In genomic region chr11:31769804-31770654, GRCm38 (mm10) we compare ENCODE assay signal across 7 mouse cellular contexts.
DNase-seq lines count a peak whose midpoint lies in the region; ATAC-seq lines count a peak whose summit lies in the region.

No protein-coding gene starts in this region.

- DNase-seq in NIH3T3 (ENCODE audit: low read depth): peak; percentile 50
- DNase-seq in brain, adult 2 months (ENCODE audit: low read depth, low spot score): peak; percentile 80
- peak; percentile 38 for DNase-seq in forebrain, embryonic 14.5 days (ENCODE audit: low spot score)
- peak; percentile 75 for DNase-seq in heart, postnatal 4 days
- peak; percentile 59 to 61 for DNase-seq in layer of hippocampus, postnatal 10 days (ENCODE audit: low spot score in 2 of 2)
- DNase-seq in midbrain, embryonic 11.5 days (ENCODE audit: low spot score, missing footprints): no peak
- DNase-seq in thymus, postnatal 14 days: no peak

- peak; percentile 25; the same call in 1 of the 2 replicates for ATAC-seq in forebrain, embryonic 14.5 days
- peak; percentile 40; the same call in 1 of the 2 replicates for ATAC-seq in midbrain, embryonic 11.5 days (ENCODE audit: low FRiP score)

- H3K9me3 ChIP-seq in forebrain, embryonic 14.5 days (replicated peaks; ENCODE audit: control insufficient read depth, low read length): no peaks in the 10 kb centered on the region
- H3K9me3 ChIP-seq in midbrain, embryonic 11.5 days (ENCODE audit: control insufficient read depth, low read length): no peaks in the 10 kb centered on the region

- H3K36me3 ChIP-seq in forebrain, embryonic 14.5 days (ENCODE audit: control insufficient read depth, insufficient read depth, low read length): no peaks in the 10 kb centered on the region
- H3K36me3 ChIP-seq in midbrain, embryonic 11.5 days (ENCODE audit: control insufficient read depth, insufficient read depth, low read length): no peaks in the 10 kb centered on the region

- no peaks in the 10 kb centered on the region for H3K27me3 ChIP-seq in forebrain, embryonic 14.5 days (replicated peaks; ENCODE audit: control insufficient read depth, insufficient read depth, low read length)
- no peaks in the 10 kb centered on the region for H3K27me3 ChIP-seq in midbrain, embryonic 11.5 days (ENCODE audit: control insufficient read depth, insufficient read depth, low read length)

- peaks cover 7% of the 10 kb centered on the region; the same call in 1 of the 2 replicates for H3K4me1 ChIP-seq in forebrain, embryonic 14.5 days (ENCODE audit: control insufficient read depth, insufficient read depth, low read length)
- H3K4me1 ChIP-seq in midbrain, embryonic 11.5 days (ENCODE audit: control insufficient read depth, insufficient read depth, low read length): peaks cover 11% of the 10 kb centered on the region

- H3K9ac ChIP-seq in forebrain, embryonic 14.5 days (ENCODE audit: low read length): no peak overlapping the region
- H3K9ac ChIP-seq in midbrain, embryonic 11.5 days (ENCODE audit: low read length): no peak overlapping the region

- H3K4me2 ChIP-seq in forebrain, embryonic 14.5 days (ENCODE audit: low read length): no peak overlapping the region
- no peak overlapping the region for H3K4me2 ChIP-seq in midbrain, embryonic 11.5 days

- WGBS in forebrain, embryonic 14.5 days: 84% methylated on average over 4 of the region's 4 CpGs
- 81% methylated on average over 4 of the region's 4 CpGs for WGBS in midbrain, embryonic 11.5 days

- H3K27ac ChIP-seq in forebrain, embryonic 14.5 days (ENCODE audit: low read depth, low read length): 0 out of 2 replicates have a peak overlapping the region, but pooled peaks have one; percentile 17
- H3K27ac ChIP-seq in midbrain, embryonic 11.5 days (ENCODE audit: low read depth, low read length): peak overlapping the region; percentile 40; the same call in 1 of the 2 replicates

- no peak overlapping the region for H3K4me3 ChIP-seq in forebrain, embryonic 14.5 days (ENCODE audit: low read depth, low read length)
- no peak overlapping the region for H3K4me3 ChIP-seq in midbrain, embryonic 11.5 days (ENCODE audit: low read depth, low read length)

Comparison
In these comparisons a context has a peak if more than half of its experiments do, and no peak if none do; other contexts are left out.
1. DNase-seq: peak in NIH3T3 (single experiment), brain, adult 2 months (single experiment), forebrain, embryonic 14.5 days (single experiment), heart, postnatal 4 days (single experiment) and layer of hippocampus, postnatal 10 days (2 of 2); none in midbrain, embryonic 11.5 days (single experiment) and thymus, postnatal 14 days (single experiment).